In genomic region chr16:95865603-95866002, GRCm38 (mm10) we compare ENCODE assay signal across 9 mouse cellular contexts.
"Had no signal": no experiment of that assay in that cellular context is flagged by ENCODE, and none has a peak within 500 bp of the region (broad histone marks: within the 10 kb centered on the region; RNA-seq: fewer than 3 reads in every experiment).

No protein-coding gene starts in this region.

- DNase-seq: kidney, adult 2 months; kidney, postnatal 25 days; layer of hippocampus, adult 9-11 months; liver; lung, adult 2 months; lung, postnatal 14 days; retina, postnatal 1 day; right cerebral cortex, postnatal 25 days; spleen, adult 18-20 months had no signal
